Mouse (Mus musculus) megakaryocyte, adult 5-6 weeks (primary cell): Measurements from ENCODE around the gene Fchsd2. TPM values are rescaled to one million over a fixed set of nuclear protein-coding genes. Genes with fewer than 3 reads are reported as not detected.

Experiments used
- ATAC-seq: 2 replicates; pipeline ENCODE4 v1.8.0; 2016; ENCODE audit warnings: mild to moderate bottlenecking, inconsistent platforms; ENCODE audit not compliant: poor library complexity, severe bottlenecking
- total RNA-seq, 2 experiments: library from RNA; stranded (forward) in 1 of 2; stranded (reverse) in 1 of 2; fragments of 153-499, 151-499 nt in 1 of 2; fragments of 221-1000, 200-1000 nt in 1 of 2; gene quantifications; 2 replicates each; pipeline versions ENCODE4 v1.2.3 to v1.2.4; 2015 to 2017

The Fchsd2 gene
- total RNA-seq, 2 experiments from 2014 or later: 17.2 to 19.7 TPM

DNA sequence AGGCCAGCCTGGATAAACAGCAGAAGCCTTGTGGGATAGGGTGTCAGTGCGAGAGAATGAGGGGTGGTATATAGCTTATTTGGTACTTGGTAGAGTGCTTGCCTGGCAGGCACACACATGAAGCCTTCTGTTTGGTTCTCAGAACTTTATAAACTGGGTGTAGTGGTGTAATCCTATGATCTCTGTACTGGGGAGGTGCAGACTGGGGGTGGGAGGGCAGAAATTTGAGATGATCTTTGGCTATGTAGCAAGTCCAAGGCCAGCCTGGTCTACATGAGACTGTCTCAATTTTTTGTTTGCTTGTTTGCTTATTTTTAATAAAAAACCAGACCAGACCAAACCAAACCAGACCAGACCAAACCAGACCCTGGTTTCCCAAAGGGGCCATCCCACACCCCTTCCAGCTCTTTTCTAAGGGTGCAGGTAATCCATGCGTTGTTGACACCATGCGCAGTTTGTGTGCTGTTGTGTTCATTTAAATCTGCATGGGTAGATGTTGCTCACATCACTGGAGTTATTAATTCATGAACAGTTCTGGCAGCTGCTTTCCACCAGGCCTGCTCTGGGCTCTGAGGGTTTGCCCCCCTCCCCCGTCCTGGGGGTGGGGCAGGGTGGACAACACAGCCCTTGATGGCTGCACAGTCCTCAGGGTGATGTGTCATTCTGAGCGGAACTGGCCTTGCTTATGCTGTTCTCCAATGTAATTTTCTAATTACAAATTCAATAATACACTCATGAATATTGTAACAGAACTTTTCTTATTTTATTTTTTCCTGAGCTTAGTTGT, 239.6 kb downstream of the Fchsd2 start:
- no peak for ATAC-seq

Other genes with a start within 250 kb of the Fchsd2 start
- 23.9 and 27.2 TPM in 2 replicates for gene Relt, start 229.4 kb upstream of the Fchsd2 start, total RNA-seq (2015)
- 45.0 and 58.3 TPM in 2 replicates for gene Relt, start 229.4 kb upstream of the Fchsd2 start, total RNA-seq (2017)
- 0.09 and 0.21 TPM in 2 replicates for gene Arhgef17, start 160.8 kb upstream of the Fchsd2 start, total RNA-seq (2015)
- 0.12 TPM in 1 of 2 replicates, not detected in the other for gene Arhgef17, start 160.8 kb upstream of the Fchsd2 start, total RNA-seq (2017)
- gene P2ry6, start 118.2 kb upstream of the Fchsd2 start, total RNA-seq (2015): 32.8 and 34.2 TPM in 2 replicates
- 12.0 and 12.9 TPM in 2 replicates for gene P2ry6, start 118.2 kb upstream of the Fchsd2 start, total RNA-seq (2017)
- gene P2ry2, start 80.0 kb upstream of the Fchsd2 start, total RNA-seq (2015): 1.6 and 2.1 TPM in 2 replicates
- gene P2ry2, start 80.0 kb upstream of the Fchsd2 start, total RNA-seq (2017): 3.6 and 3.7 TPM in 2 replicates
- gene Atg16l2, start 209.4 kb downstream of the Fchsd2 start, total RNA-seq (2015): 16.2 and 20.2 TPM in 2 replicates
- 9.9 and 15.3 TPM in 2 replicates for gene Atg16l2, start 209.4 kb downstream of the Fchsd2 start, total RNA-seq (2017)
- gene Stard10, start 224.2 kb downstream of the Fchsd2 start, total RNA-seq (2015): 22.3 and 23.9 TPM in 2 replicates
- 8.2 and 8.4 TPM in 2 replicates for gene Stard10, start 224.2 kb downstream of the Fchsd2 start, total RNA-seq (2017)